ENCODE assay signal across 8 mouse cellular contexts in the genomic region with DNA sequence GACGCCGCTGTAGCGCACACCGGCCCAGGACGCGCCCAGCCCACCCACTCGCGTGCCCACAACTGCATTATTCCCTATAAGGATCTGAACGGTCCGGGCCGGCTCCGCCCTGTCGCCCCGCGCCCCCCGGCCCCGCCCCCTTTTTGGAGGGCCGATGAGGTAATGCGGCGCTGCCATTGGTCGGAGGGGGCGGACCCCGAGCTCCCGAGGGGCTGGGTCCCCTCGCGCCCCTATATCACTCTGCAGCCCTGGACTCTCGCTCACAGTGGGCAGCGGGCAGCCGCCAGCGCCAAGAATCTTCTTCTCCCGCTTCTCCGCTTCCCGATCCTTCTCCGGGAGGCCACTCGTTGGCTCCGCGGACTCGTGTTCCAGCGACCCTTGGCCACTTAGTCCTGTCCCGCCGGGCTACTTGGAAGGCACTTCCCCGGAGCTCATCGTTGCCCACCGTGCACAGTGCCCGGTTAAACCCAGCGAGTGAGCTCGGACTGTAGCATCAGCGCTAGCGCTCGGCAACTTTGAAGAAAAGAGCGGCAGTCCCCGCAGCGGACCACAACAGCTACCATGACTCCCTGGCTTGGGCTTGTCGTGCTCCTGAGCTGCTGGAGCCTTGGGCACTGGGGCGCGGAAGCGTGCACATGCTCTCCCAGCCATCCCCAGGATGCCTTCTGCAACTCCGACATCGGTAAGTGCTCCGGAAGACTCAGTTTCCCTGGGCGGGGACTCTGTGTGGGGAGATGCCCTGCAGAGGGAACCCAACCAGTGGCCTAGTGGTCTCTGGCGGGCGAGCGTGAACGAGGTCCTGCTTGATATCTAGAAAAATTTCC. TPM values are rescaled to one million over a fixed set of nuclear protein-coding genes. Genes with fewer than 3 reads are reported as not detected.
DNase-seq lines count a peak whose midpoint lies in the region; ATAC-seq and TF ChIP-seq lines count a peak whose summit lies in the region.

TSS of gene Timp3 (plus strand) at position 80 of the 824 bp plus-strand sequence.

- peak within 1 kb of the TSS; percentile 85 for H3K4me3 ChIP-seq in C2C12 (ENCODE audit: insufficient read depth, poor library complexity, severe bottlenecking)
- peak within 1 kb of the TSS; percentile 61 for H3K4me3 ChIP-seq in forebrain, embryonic 16.5 days (replicated peaks; ENCODE audit: low read length)
- H3K4me3 ChIP-seq in heart, postnatal 0 days (ENCODE audit: low read depth, low read length), result peak within 1 kb of the TSS; percentile 58
- H3K4me3 ChIP-seq in liver, embryonic 14.5 days (ENCODE audit: insufficient read depth in 1 of 2, low read depth in 2 of 2, low read length in 2 of 2), result peak within 1 kb of the TSS; percentile 46 to 52
- H3K4me3 ChIP-seq in neural tube, embryonic 14.5 days (ENCODE audit: low read depth, low read length), result peak within 1 kb of the TSS; percentile 45

- no peak within 1 kb of the TSS for H3K27ac ChIP-seq in forebrain, embryonic 16.5 days (ENCODE audit: low read length)
- H3K27ac ChIP-seq in heart, postnatal 0 days (ENCODE audit: low read depth), result peak within 1 kb of the TSS; percentile 93
- H3K27ac ChIP-seq in liver, embryonic 14.5 days, result no peak within 1 kb of the TSS
- peak within 1 kb of the TSS; percentile 16; the same call in 1 of the 2 replicates for H3K27ac ChIP-seq in neural tube, embryonic 14.5 days (ENCODE audit: low read depth, low read length)

- H3ac ChIP-seq in C2C12 (ENCODE audit: control insufficient read depth, insufficient read length, low read depth), result peak within 1 kb of the TSS; percentile 97

- TF ChIP-seq EP300 in heart, postnatal 0 days (IDR thresholded peaks at IDR 0.05; ENCODE audit: low read depth), result no peak
- TF ChIP-seq EP300 in liver, embryonic 14.5 days (IDR thresholded peaks at IDR 0.05; ENCODE audit: low read depth), result no peak

- H3K9me3 ChIP-seq in forebrain, embryonic 16.5 days (ENCODE audit: control insufficient read depth, low read length), result no peaks in the 10 kb centered on the region
- H3K9me3 ChIP-seq in heart, postnatal 0 days (replicated peaks; ENCODE audit: control insufficient read depth, low read length), result no peaks in the 10 kb centered on the region
- no peaks in the 10 kb centered on the region for H3K9me3 ChIP-seq in liver, embryonic 14.5 days (ENCODE audit: control insufficient read depth, low read length)
- no peaks in the 10 kb centered on the region for H3K9me3 ChIP-seq in neural tube, embryonic 14.5 days (ENCODE audit: control insufficient read depth, low read length)

- peaks cover 53% of the 10 kb centered on the region for H3K79me2 ChIP-seq in C2C12 (ENCODE audit: control insufficient read depth, insufficient read depth)

- under 1% methylated on average over 53 of the region's 65 CpGs for whole genome bisulfite sequencing in forebrain, embryonic 16.5 days
- under 1% methylated on average over 57 of the region's 65 CpGs for WGBS in heart, postnatal 0 days
- WGBS in liver, embryonic 14.5 days (ENCODE audit: insufficient replicate concordance), result under 1% methylated on average over 54 of the region's 65 CpGs
- WGBS in neural tube, embryonic 14.5 days, result under 1% methylated on average over 57 of the region's 65 CpGs

- H3K4me2 ChIP-seq in forebrain, embryonic 16.5 days (ENCODE audit: low read length), result peak within 1 kb of the TSS; percentile 100
- H3K4me2 ChIP-seq in heart, postnatal 0 days (ENCODE audit: low read depth, low read length), result peak within 1 kb of the TSS; percentile 61
- H3K4me2 ChIP-seq in liver, embryonic 14.5 days (ENCODE audit: low read depth), result peak within 1 kb of the TSS; percentile 72
- peak within 1 kb of the TSS; percentile 96 for H3K4me2 ChIP-seq in neural tube, embryonic 14.5 days (ENCODE audit: low read depth, low read length)

- peak; percentile 84 for ATAC-seq in forebrain, embryonic 16.5 days
- ATAC-seq in heart, postnatal 0 days (ENCODE audit: insufficient read depth, low read depth), result peak; percentile 81
- peak; percentile 32; the same call in 1 of the 2 replicates for ATAC-seq in liver, embryonic 14.5 days (ENCODE audit: insufficient read depth)
- ATAC-seq in neural tube, embryonic 14.5 days (ENCODE audit: low read depth), result peak; percentile 79
- ATAC-seq in monocyte, adult 5-6 weeks (replicated peaks; ENCODE audit: insufficient number of reproducible peaks, low FRiP score, low TSS enrichment, poor library complexity, severe bottlenecking), result no peak

- H3K9ac ChIP-seq in forebrain, embryonic 16.5 days (replicated peaks; ENCODE audit: low read depth, low read length), result peak within 1 kb of the TSS; percentile 67
- peak within 1 kb of the TSS; percentile 93 for H3K9ac ChIP-seq in heart, postnatal 0 days (replicated peaks; ENCODE audit: low read depth, low read length)
- H3K9ac ChIP-seq in liver, embryonic 14.5 days (replicated peaks), result peak within 1 kb of the TSS; percentile 13
- peak within 1 kb of the TSS; percentile 68 for H3K9ac ChIP-seq in neural tube, embryonic 14.5 days (replicated peaks; ENCODE audit: low read depth, low read length)

- H3K36me3 ChIP-seq in C2C12 (ENCODE audit: control insufficient read depth, insufficient read depth), result peaks cover 18% of the 10 kb centered on the region
- no peaks in the 10 kb centered on the region for H3K36me3 ChIP-seq in forebrain, embryonic 16.5 days (ENCODE audit: control insufficient read depth, insufficient read depth)
- H3K36me3 ChIP-seq in heart, postnatal 0 days (replicated peaks; ENCODE audit: control insufficient read depth, insufficient read depth, low read length), result peaks cover 6% of the 10 kb centered on the region; the same call in 1 of the 2 replicates
- no peaks in the 10 kb centered on the region for H3K36me3 ChIP-seq in liver, embryonic 14.5 days (replicated peaks; ENCODE audit: control insufficient read depth, insufficient read depth, low read depth)
- no peaks in the 10 kb centered on the region for H3K36me3 ChIP-seq in neural tube, embryonic 14.5 days (ENCODE audit: control insufficient read depth, insufficient read depth, low read length)

- DNase-seq in adrenal gland, postnatal 10 days, result peak; percentile 93
- DNase-seq in heart, postnatal 0 days (ENCODE audit: low spot score), result peak; percentile 80
- DNase-seq in kidney, postnatal 25 days, result peak; percentile 91 to 96
- no peak for DNase-seq in liver, embryonic 14.5 days (ENCODE audit: low read depth in 3 of 3, low spot score in 3 of 3)

- H3K4me1 ChIP-seq in forebrain, embryonic 16.5 days (replicated peaks; ENCODE audit: control insufficient read depth, insufficient read depth, low read length), result peaks cover 37% of the 10 kb centered on the region
- peaks cover 11% of the 10 kb centered on the region for H3K4me1 ChIP-seq in heart, postnatal 0 days (ENCODE audit: control insufficient read depth, insufficient read depth)
- H3K4me1 ChIP-seq in liver, embryonic 14.5 days (replicated peaks; ENCODE audit: control insufficient read depth in 2 of 2, insufficient read depth in 2 of 2, low read length in 1 of 2), result peaks cover 0 to 3% of the 10 kb centered on the region in 2 experiments; a peak in 1 of 4 replicates
- H3K4me1 ChIP-seq in neural tube, embryonic 14.5 days (ENCODE audit: control insufficient read depth, insufficient read depth, low read length), result peaks cover 21% of the 10 kb centered on the region

- no peak for TF ChIP-seq CTCF in C2C12 (IDR thresholded peaks at IDR 0.05; ENCODE audit: control insufficient read depth, insufficient read depth, insufficient read length)
- no peak for TF ChIP-seq CTCF in heart, postnatal 0 days (IDR thresholded peaks at IDR 0.05; ENCODE audit: low read depth)
- no peak for TF ChIP-seq CTCF in liver, embryonic 14.5 days (IDR thresholded peaks at IDR 0.05; ENCODE audit: low read depth)

- H3K27me3 ChIP-seq in C2C12 (ENCODE audit: control insufficient read depth, insufficient read depth, insufficient read length), result no peaks in the 10 kb centered on the region
- 0 out of 2 replicates have a peak, but pooled peaks cover 6% of the 10 kb centered on the region for H3K27me3 ChIP-seq in forebrain, embryonic 16.5 days (replicated peaks; ENCODE audit: control insufficient read depth, insufficient read depth, low read length)
- 0 out of 2 replicates have a peak, but pooled peaks cover 3% of the 10 kb centered on the region for H3K27me3 ChIP-seq in heart, postnatal 0 days (ENCODE audit: control insufficient read depth, insufficient read depth, low read length)
- peaks cover 30% of the 10 kb centered on the region for H3K27me3 ChIP-seq in liver, embryonic 14.5 days (ENCODE audit: control insufficient read depth, insufficient read depth, low read length)
- H3K27me3 ChIP-seq in neural tube, embryonic 14.5 days (ENCODE audit: control insufficient read depth, insufficient read depth, low read length), result peaks cover 7% of the 10 kb centered on the region; the same call in 1 of the 2 replicates

- H3K79me3 ChIP-seq in C2C12 (ENCODE audit: low read depth), result peaks cover 47% of the 10 kb centered on the region

TF ChIP-seq in C2C12, 6 proteins besides CTCF, POLR2A, EP300 and RAD21:
- TF ChIP-seq USF1 (IDR thresholded peaks at IDR 0.05; ENCODE audit: low read depth) (no peak), MAX (IDR thresholded peaks at IDR 0.05) (peak; percentile 42), CEBPB (IDR thresholded peaks at IDR 0.05; ENCODE audit: low read depth) (no peak), FOSL1 (IDR thresholded peaks at IDR 0.05; ENCODE audit: insufficient read depth, low read length, poor library complexity, severe bottlenecking) (no peak), MYOG (IDR thresholded peaks at IDR 0.05; ENCODE audit: control insufficient read depth, extremely low read depth, insufficient read length) (no peak), MYOD1 (IDR thresholded peaks at IDR 0.05; ENCODE audit: control insufficient read depth, insufficient read length, low read depth) (no peak)

RNA-seq across cellular contexts. Expression of gene Timp3, which starts in this region (rescaled TPM):
- 57.7 TPM for polyA plus RNA-seq in C2C12 (2012; fragmentation: generic; extraction: Trizol)
- total RNA-seq in adrenal gland, postnatal 10 days (2021), result 100 to 1,000 TPM; 209 to 211 TPM
- polyA plus RNA-seq in forebrain, embryonic 16.5 days (2015; fragmentation: Nextera tagmentation; extraction: Ambion mirVana), result 21.4 and 23.5 TPM in 2 replicates
- 164 and 257 TPM in 2 replicates for total RNA-seq in heart, postnatal 0 days (2014; rRNA removed; ENCODE audit: low replicate concordance)
- 57.0 and 66.0 TPM in 2 replicates for polyA plus RNA-seq in heart, postnatal 0 days (2015; fragmentation: Nextera tagmentation; extraction: Ambion mirVana)
- polyA plus RNA-seq in liver, embryonic 14.5 days (2012; rRNA removed), result 2.7 and 3.2 TPM in 2 replicates
- polyA plus RNA-seq in liver, embryonic 14.5 days (2014; fragmentation: Nextera tagmentation; extraction: Ambion mirVana), result 3.8 and 4.8 TPM in 2 replicates
- polyA plus RNA-seq in neural tube, embryonic 14.5 days (2014; fragmentation: Nextera tagmentation; extraction: Ambion mirVana), result 45.0 and 57.8 TPM in 2 replicates
- total RNA-seq in monocyte, adult 5-6 weeks (2017), result 0.10 TPM in 1 of 3 replicates, not detected in the others

Comparison
In these comparisons a context has a peak if more than half of its experiments do, and no peak if none do; other contexts are left out.
1. RNA of gene Timp3 (total RNA-seq): 209 to 211 TPM in adrenal gland, postnatal 10 days and 164 to 257 TPM in heart, postnatal 0 days; 0.10 TPM in monocyte, adult 5-6 weeks; every median in the first group is over 100 times any median in the second.
2. DNase-seq: peak in adrenal gland, postnatal 10 days (single experiment), heart, postnatal 0 days (single experiment) and kidney, postnatal 25 days (2 of 2); none in liver, embryonic 14.5 days (0 of 3).
3. H3K27ac ChIP-seq: peak in heart, postnatal 0 days (single experiment) and neural tube, embryonic 14.5 days (single experiment); none in forebrain, embryonic 16.5 days (single experiment) and liver, embryonic 14.5 days (single experiment).
4. H3K9ac ChIP-seq: peak in every context shown above with its lines; median percentile 93 in heart, postnatal 0 days; 68 in neural tube, embryonic 14.5 days; 67 in forebrain, embryonic 16.5 days; 13 in liver, embryonic 14.5 days.
5. Peak in every context shown above with its lines, with median percentiles within 50 percentile points of each other: H3K4me3 ChIP-seq and H3K4me2 ChIP-seq.